Mouse (Mus musculus) kidney, postnatal 0 days (tissue): ENCODE measurements around the gene Adap2. TPM values are rescaled to one million over a fixed set of nuclear protein-coding genes. Genes with fewer than 3 reads are reported as not detected.
"Not testable (repeated sequence)": the region's sequence is repeated elsewhere in the genome, so short reads cannot be mapped to it uniquely, and the experiment has no call there.

Experiments
- ATAC-seq: fragments of 200-750 bp; cut with Nextera tagmentation; replicated peaks from 2 replicates; pipeline ENCODE4 v1.8.0; 2017; ENCODE audit warnings: low read depth, moderate number of reproducible peaks, moderate TSS enrichment, moderate library complexity; ENCODE audit not compliant: low FRiP score
- DNase-seq: peaks from one replicate; pipeline ENCODE4 v3.0.0-alpha.2; 2016; ENCODE audit warnings: low spot score
- H3K27ac ChIP-seq: fragments of 300-500 bp; sonication (generic); 2 replicates; pipeline ENCODE4 v1.5.1; 2014; ENCODE audit warnings: mild to moderate bottlenecking
- H3K27me3 ChIP-seq: fragments of 300-500 bp; sonication (generic); 2 replicates; pipeline ENCODE4 v1.6.1; 2014; ENCODE audit warnings: low read length, mixed read lengths; ENCODE audit not compliant: insufficient read depth
- H3K36me3 ChIP-seq: fragments of 300-500 bp; sonication (generic); 2 replicates; pipeline ENCODE4 v1.6.1; 2014; ENCODE audit warnings: low read length, mixed read lengths; ENCODE audit not compliant: insufficient read depth
- H3K4me1 ChIP-seq: fragments of 300-500 bp; sonication (generic); replicated peaks from 2 replicates; pipeline ENCODE4 v1.6.1; 2014; ENCODE audit warnings: antibody characterized with exemption, low read length, mixed read lengths; ENCODE audit not compliant: insufficient read depth
- H3K4me2 ChIP-seq: fragments of 300-500 bp; sonication (generic); 2 replicates; pipeline ENCODE4 v1.6.1; 2014; ENCODE audit warnings: mild to moderate bottlenecking, low read length, moderate library complexity, mixed read lengths
- H3K4me3 ChIP-seq: fragments of 300-500 bp; sonication (generic); replicated peaks from 2 replicates; pipeline ENCODE4 v1.5.1; 2014; ENCODE audit warnings: low read depth, low read length
- H3K9ac ChIP-seq: fragments of 300-500 bp; sonication (generic); 2 replicates; pipeline ENCODE4 v1.6.1; 2014; ENCODE audit warnings: low read depth, low read length
- H3K9me3 ChIP-seq: fragments of 300-500 bp; sonication (generic); replicated peaks from 2 replicates; pipeline ENCODE4 v1.6.1; 2016; ENCODE audit warnings: low read length, inconsistent platforms, mixed read lengths
- CTCF ChIP-seq: IDR thresholded peaks from 2 replicates; pipeline ENCODE4 v1.5.1; 2016; ENCODE audit warnings: antibody characterized with exemption, low read depth, mild to moderate bottlenecking, moderate library complexity
- WGBS: fragments of 180-500 bp; shearing (Covaris S2); extraction: QIAGEN DNeasy Blood & Tissue Kit; methylation state at CpG from one replicate; pipeline ENCODE4 v1.1.7; 2014; 5-methylcytosine and 5-hydroxymethylcytosine counted together
- polyA plus RNA-seq: library from polyadenylated mRNA; unstranded; fragments of >200 nt; fragmentation: Nextera tagmentation; extraction: Ambion mirVana; gene quantifications from 2 replicates; pipeline ENCODE4 v1.2.1, GENCODE M21; 2015

Gene Adap2
- polyA plus RNA-seq, 1 experiment from 2014 or later, result 3.6 TPM

DNA sequence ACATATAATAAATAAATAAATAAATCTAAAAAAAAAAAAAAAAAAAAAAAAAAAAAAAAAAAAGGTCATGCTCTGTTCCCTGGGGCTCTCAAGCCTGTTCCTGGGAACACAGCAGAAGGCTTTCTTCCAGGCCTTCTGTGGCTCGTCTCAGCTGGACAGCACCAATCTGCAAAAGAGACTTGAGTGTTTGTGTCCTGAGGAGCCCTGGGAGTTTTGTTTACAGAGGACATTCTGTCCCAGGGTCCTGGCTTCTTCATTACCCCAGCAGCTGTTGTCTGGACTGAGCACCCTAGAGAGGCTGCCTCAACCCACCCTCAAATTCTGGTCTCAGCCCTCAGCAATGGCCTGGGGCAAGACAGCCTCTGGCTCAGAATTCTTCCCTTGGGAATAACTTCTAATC, 5.6 kb upstream of the Adap2 start:
- no peak overlapping the region for H3K4me2 ChIP-seq
- H3K27me3 ChIP-seq, result no peaks in the 10 kb centered on the region
- peak; percentile 47; the same call in 1 of the 2 replicates for ATAC-seq
- no peaks in the 10 kb centered on the region for H3K36me3 ChIP-seq
- H3K4me1 ChIP-seq, result 0 out of 2 replicates have a peak, but pooled peaks cover under 1% of the 10 kb centered on the region
- TF ChIP-seq CTCF, result no peak
- DNase-seq, result peak; percentile 70
- H3K4me3 ChIP-seq, result no peak overlapping the region
- H3K9ac ChIP-seq, result no peak overlapping the region
- no peaks in the 10 kb centered on the region for H3K9me3 ChIP-seq
- H3K27ac ChIP-seq, result no peak overlapping the region
- 48% methylated on average over 1 of the region's 1 CpGs for WGBS

DNA sequence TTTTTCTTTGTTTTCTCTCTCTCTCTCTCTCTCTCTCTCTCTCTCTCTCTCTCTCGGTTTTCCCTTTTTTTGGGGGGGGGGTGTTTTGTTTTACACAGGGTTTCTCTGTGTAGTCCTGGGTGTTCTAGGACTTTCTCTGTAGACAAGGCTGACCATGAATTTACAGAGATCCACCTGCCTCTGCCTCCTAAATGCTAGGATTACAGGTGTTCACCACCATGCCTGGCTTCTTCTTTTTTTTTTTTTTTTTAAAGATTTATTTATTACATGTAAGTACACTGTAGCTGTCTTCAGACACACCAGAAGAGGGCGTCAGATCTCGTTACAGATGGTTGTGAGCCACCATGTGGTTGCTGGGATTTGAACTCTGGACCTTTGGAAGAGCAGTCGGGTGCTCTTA, 4.9 kb upstream of the Adap2 start:
- not testable (repeated sequence) for H3K9ac ChIP-seq, H3K9me3 ChIP-seq, DNase-seq, ATAC-seq, H3K27ac ChIP-seq, H3K4me1 ChIP-seq, H3K36me3 ChIP-seq, H3K4me3 ChIP-seq, H3K4me2 ChIP-seq, H3K27me3 ChIP-seq
- WGBS, result 67% methylated on average over 1 of the region's 4 CpGs

DNA sequence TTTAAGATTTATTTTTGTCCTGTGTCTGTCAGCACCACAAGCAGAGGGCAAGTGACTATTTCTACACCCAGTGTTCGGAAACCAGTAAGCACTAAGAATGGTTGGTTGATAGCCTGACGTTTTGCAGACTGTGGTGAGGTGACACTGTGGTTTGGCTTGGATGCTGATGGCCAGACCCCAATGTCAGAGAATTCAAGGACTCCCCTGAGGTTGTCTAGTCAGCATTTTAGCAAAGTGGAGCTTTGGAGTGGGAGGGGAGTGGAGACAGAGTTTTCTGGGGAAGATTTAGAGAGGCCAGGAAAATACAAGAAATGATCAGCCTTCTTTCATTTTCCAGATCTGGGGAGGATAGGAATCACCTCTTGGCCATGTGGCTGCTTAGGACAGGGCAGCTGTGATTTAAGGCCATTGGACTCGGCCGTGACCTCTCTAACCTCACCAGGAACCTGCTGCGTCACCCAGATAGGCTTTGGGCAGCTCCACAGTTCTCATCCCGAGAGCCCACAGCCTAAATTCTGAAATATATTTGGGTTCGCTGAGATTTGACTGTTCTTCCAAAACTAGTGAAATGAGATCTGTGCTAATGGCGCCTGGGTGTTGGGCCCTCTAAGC, 4.4 kb upstream of the Adap2 start:
- no peak for TF ChIP-seq CTCF
- no peak for ATAC-seq
- 0 out of 2 replicates have a peak, but pooled peaks cover 11% of the 10 kb centered on the region for H3K4me1 ChIP-seq
- 75% methylated on average over 8 of the region's 8 CpGs for WGBS
- H3K27ac ChIP-seq, result no peak overlapping the region
- H3K9me3 ChIP-seq, result no peaks in the 10 kb centered on the region
- no peaks in the 10 kb centered on the region for H3K36me3 ChIP-seq
- H3K4me3 ChIP-seq, result no peak overlapping the region
- no peak for DNase-seq
- H3K4me2 ChIP-seq, result no peak overlapping the region
- no peak overlapping the region for H3K9ac ChIP-seq
- no peaks in the 10 kb centered on the region for H3K27me3 ChIP-seq

DNA sequence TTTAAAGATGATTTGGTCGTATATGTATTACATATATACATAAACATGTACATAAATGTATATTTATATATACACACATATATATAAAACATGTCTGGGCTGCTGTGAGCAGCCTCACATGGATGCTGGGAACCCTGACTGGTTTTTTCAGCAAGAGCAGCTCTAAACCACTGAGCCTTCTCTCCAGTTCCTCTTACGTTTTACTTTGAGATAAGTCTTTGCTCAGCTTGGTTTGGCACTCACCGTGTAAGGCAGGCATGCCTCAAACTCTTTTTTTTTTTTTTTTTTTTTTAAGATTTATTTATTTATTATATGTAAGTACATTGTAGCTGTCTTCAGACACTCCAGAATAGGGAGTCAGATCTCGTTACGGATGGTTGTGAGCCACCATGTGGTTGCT, 3.3 kb upstream of the Adap2 start:
- no peak for ATAC-seq
- no peak for DNase-seq
- Histone ChIP-seq H3K4me1 (0 out of 2 replicates have a peak, but pooled peaks cover 12% of the 10 kb centered on the region), H3K4me2 (no peak overlapping the region), H3K27me3 (no peaks in the 10 kb centered on the region), H3K4me3 (no peak overlapping the region), H3K27ac (no peak overlapping the region), H3K36me3 (no peaks in the 10 kb centered on the region), H3K9ac (no peak overlapping the region), H3K9me3 (no peaks in the 10 kb centered on the region)
- 72% methylated on average over 5 of the region's 5 CpGs for WGBS
- TF ChIP-seq CTCF, result no peak

DNA sequence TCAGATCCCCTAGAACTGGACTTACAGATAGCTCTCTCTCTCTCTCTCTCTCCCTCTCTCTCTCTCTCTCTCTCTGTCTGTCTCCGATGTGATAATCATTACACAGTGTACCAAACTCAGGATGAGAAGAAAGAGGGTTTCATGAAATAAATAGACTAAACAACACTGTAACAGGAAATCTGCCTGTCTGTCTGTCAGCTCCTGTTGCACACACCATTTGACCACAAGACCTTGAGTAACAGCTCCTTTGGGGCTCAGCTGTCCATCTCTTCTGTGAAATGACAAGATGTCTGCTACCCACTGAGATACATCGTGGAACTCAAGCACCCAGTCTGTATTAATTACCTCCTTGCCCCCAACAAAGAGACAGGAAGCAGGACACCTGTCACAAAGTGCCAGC, 2.4 kb upstream of the Adap2 start:
- no peaks in the 10 kb centered on the region for H3K27me3 ChIP-seq
- H3K9me3 ChIP-seq, result no peaks in the 10 kb centered on the region
- H3K4me1 ChIP-seq, result 0 out of 2 replicates have a peak, but pooled peaks cover 12% of the 10 kb centered on the region
- WGBS, result 63% methylated on average over 2 of the region's 2 CpGs
- H3K27ac ChIP-seq, result no peak overlapping the region
- no peaks in the 10 kb centered on the region for H3K36me3 ChIP-seq
- H3K9ac ChIP-seq, result no peak overlapping the region
- ATAC-seq (no peak), DNase-seq (no peak)
- no peak for TF ChIP-seq CTCF
- H3K4me2 ChIP-seq, result no peak overlapping the region
- H3K4me3 ChIP-seq, result no peak overlapping the region

DNA sequence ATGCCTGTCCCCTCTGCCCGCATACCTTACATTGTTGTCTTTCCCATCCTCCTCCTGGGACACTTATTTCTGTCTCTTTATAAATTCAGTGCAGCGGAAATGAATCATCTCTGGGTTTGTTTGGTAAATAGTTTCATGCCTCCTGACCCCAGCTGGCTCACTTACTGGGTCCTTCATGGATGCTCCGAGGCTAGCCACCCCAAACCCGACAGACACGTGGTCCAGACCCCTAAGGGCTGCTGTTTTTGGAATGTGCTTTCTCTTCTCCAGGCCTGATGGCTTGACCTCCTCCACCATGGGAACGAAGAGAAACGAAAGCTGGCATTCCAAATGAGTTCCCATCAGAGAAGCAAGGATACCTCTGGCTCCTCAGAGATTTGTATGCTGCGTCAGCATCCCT, 1.5 kb upstream of the Adap2 start:
- ATAC-seq (no peak), DNase-seq (no peak)
- Histone ChIP-seq H3K27me3 (no peaks in the 10 kb centered on the region), H3K27ac (no peak overlapping the region), H3K9me3 (no peaks in the 10 kb centered on the region), H3K36me3 (no peaks in the 10 kb centered on the region), H3K9ac (no peak overlapping the region), H3K4me2 (no peak overlapping the region), H3K4me1 (0 out of 2 replicates have a peak, but pooled peaks cover 12% of the 10 kb centered on the region), H3K4me3 (no peak overlapping the region)
- TF ChIP-seq CTCF, result no peak
- 76% methylated on average over 8 of the region's 8 CpGs for WGBS

DNA sequence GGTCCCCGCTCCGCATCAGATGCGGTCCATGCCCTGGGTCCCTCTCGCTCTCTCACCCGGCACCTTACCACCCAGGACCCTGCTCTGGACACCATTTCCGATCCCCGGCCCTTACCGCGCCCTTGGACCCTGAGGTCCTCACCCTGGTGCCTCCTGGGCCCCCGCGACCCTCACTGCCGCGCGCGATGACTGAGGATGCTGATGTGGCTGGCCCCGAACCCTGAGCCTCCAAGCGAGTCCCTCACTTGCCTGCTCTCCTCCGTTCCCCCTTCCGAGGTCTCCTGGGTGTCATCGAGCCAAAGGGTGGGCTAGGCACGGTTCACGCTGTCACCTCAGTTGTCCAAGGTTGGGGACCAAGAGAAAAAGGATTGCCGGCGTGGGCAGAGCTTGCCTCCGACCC, 596 bp downstream of the Adap2 start:
- H3K4me1 ChIP-seq, result 0 out of 2 replicates have a peak, but pooled peaks cover 12% of the 10 kb centered on the region
- no peak for TF ChIP-seq CTCF
- no peaks in the 10 kb centered on the region for H3K9me3 ChIP-seq
- no peak overlapping the region for H3K27ac ChIP-seq
- DNase-seq (no peak), ATAC-seq (peak; percentile 47)
- no peaks in the 10 kb centered on the region for H3K27me3 ChIP-seq
- no peaks in the 10 kb centered on the region for H3K36me3 ChIP-seq
- peak overlapping the region; percentile 54 for H3K4me3 ChIP-seq
- peak overlapping the region; percentile 51 for H3K9ac ChIP-seq
- WGBS, result 28% methylated on average over 25 of the region's 25 CpGs
- H3K4me2 ChIP-seq, result peak overlapping the region; percentile 67
